Mouse (Mus musculus): ENCODE data around the gene Itih1. TPM values are rescaled to one million over a fixed set of nuclear protein-coding genes. Genes with fewer than 3 reads are reported as not detected.

Gene Itih1
- total RNA-seq (2022) = under 1 TPM in 3 of 4 experiments, not detected in 1; 0.09 to 0.51 (median 0.17) TPM

DNA sequence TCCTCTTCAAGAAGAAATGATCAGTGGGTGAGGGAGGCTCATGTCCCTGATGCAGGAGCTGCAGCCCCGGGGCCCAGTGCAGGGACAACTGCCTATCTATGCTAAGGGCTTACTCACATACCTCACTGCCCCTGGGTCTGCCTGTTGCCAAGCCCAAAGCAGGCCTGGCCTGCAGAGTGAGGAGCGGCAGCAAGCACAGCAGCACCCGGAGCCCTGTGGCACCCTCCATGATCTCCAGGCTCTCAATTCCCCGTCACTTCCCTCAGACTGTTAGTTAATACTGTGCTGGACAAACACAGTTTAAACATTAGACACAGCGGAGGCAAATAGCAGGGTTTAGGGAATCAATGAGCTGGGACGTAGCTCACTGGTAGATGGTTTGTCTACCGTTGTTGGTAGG is at the start of gene Itih1:
Gene Itih1, minus strand, starts transcription at position 252 of the 400 bp plus-strand sequence.
- DNase-seq = no peak

DNA sequence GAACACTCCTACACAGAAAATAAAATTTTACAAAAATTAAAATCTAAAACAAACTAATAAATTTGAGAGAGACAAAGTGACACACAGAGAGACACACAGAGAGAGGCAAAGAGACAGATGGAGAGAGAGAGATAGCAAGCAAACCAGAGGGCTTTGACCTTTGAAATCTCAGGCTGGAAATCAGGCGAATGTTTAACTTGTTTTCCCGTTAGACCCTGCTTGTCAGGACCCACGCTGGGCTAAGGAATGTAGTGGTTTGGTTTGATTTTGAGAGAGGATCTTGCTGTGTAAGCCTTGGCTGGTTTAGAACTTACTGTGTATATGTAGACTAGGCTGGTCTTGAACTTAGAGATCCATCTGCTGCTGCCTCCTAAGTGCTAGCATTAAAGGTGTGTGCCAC is 33.1 kb upstream of the Itih1 start:
- DNase-seq = no peak

- no peak for DNase-seq
These were observed 31.1 kb upstream of the Itih1 start for GRCm38 (mm10) chr14:30974204-30974603.

GRCm38 (mm10) chr14:30960366-30960765 is 17.3 kb upstream of the Itih1 start:
- no peak for DNase-seq

- no peak for DNase-seq
These were observed 15.9 kb upstream of the Itih1 start for GRCm38 (mm10) chr14:30959031-30959430.

- no peak for DNase-seq
These were observed 15.4 kb upstream of the Itih1 start for GRCm38 (mm10) chr14:30958517-30958916.

GRCm38 (mm10) chr14:30951154-30951825 is 8.2 kb upstream of the Itih1 start, which contains the start of gene Nek4:
TSS of gene Nek4 (plus strand) at chr14:30951377.
- peak; percentile 96 for DNase-seq

GRCm38 (mm10) chr14:30949986-30950385 is 6.9 kb upstream of the Itih1 start:
- no peak for DNase-seq

GRCm38 (mm10) chr14:30944745-30945144 is 1.7 kb upstream of the Itih1 start:
- no peak for DNase-seq

DNA sequence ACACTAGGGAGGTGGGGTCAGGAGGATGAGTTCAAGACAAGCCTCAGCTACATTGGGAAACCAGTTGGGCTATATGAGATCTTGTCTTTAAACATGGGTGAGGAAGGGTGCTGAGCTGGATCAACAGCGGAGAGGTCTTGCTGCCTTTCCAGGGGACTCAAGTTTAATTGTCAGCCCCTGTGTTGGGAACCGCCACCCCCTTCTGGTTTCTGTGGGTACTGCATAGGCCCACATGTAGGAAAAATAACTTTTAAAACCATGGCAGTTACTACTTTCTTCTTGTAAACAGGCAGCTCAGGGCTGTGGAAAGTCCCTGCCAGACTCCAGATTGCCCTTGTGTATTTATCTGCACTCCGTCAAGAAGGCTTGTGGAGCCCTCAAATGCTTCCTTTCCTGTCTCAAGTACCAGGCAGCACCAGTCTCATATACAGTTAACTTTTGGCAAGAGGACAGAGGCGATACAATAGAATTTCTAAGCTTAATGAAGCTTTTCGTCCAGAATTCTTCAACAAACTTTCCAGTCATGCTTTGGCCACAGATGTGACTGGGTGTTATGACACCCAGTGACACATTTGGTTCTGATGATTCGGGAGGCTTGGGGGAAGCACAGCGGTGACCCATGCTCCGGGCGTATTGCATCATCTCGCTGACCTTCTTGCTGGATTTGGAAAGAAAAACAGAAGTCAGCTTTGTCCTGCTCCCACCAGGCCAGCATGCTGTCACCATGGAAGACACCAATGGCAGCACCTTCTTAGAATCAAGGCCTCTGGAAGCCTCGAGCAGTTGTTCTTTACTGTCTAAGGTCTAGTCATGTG is 978 bp upstream of the Itih1 start:
- DNase-seq = peak; percentile 77

DNA sequence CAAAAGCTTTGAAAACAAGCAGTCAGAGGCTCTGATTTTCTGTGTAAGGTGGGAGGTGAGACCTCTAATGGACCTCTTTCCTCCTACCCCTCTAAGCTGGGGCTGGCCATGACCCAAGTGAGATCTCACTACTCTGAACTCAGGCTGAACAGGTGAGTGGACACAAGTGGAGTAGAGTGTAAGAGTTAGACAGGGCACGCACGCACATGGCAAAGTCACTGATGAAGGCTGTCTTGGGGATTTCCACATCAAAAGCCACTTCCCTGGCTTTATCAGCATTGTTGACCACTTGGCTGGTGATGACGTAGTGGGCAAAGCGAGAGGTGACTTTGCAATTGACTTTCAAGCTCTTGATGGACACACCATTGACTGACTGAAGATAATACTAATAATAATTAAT is 835 bp downstream of the Itih1 start:
- no peak for DNase-seq

DNA sequence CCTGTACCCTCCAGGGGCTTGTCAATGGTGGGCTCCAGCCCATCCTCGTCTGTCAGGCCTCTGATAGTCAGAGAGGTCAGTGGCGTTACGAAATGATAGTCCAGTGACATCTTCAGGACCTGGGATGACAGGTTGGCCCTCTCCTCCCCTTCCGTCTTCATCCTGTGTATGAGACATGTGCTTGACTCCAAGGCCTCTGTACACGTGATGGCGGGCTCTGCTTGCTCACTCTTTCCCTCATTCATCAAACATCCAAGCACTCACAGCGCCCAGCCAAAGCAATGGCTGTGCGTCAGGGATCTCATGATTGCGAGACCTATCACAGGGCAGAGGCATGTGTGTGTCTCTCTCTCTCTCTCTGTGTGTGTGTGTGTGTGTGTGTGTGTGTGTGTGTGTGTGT is 9.7 kb downstream of the Itih1 start:
- DNase-seq = peak; percentile 60

DNA sequence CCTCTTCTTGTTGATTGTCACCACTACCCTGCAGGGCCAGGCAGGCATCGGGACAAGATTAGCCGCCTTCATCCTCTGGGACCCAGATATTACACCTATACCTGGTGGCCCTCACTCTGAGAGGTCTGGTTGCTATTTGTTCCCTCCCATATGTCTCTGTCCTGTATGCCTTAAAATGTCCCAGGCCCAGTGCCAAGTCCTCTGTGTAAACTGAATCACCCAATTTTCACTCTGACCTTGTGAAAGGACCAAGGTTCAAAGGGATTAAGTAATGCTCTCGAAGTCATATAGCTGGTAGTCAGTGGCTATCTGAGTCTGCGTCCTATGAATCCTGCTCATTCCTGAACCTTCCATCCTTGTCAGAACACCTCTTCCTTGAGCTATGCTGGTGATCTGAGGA is 12.7 kb downstream of the Itih1 start:
- peak; percentile 33 for DNase-seq

DNA sequence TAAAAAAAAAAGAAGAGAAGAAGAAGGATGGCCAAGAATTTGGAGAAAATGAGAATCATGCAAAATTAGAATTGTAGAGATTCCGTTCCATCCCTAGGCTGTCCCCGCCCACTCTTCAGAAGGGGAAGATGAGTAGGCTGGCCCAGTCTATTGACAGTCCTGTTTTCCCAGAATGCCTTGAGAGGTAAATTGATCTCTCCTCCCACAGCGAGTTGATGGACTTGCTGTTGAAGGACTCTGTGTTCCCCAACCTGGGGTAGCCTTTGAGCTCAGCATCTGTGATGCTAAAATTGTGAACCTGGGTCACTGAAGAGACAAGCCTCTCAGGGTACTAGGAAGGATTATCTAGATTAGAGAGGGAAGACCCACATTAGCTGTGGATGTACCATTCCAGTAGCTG is 17.6 kb downstream of the Itih1 start:
- no peak for DNase-seq

DNA sequence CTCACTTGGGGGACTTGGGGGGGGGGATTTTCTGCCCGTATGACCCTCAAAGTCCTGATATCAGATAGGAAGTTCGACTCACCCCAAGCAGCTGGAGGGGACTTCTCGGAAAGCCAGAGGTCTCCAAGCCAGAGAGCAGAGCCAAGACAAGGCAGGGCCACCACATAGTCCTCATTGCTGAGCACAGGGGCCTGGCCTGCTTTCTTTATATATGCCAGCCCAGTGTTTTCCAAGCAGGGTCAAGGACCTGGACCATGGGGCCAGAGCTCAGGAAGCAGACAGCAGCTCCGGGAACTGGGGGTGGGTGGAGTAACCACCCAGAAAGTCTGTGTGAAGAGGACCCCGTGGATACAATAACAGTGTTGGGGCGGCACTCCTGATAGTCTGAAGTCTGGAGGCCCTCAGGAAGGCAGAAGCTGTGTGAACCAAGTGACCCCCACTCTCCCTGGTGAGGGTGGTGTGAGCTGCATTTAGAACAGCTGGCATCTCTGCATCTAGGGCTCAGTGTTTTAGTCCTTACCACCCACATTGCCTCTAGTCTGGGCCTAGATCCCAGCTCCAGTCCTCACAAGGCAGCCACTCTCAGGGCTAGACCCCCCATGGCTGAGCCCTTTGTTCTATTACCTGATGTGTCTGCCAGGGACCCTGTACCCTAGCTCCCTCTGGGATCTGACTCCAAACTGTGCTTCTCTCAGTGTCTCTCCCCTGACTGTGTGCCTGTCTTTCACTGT is 19.5 kb downstream of the Itih1 start, which contains the start of gene Itih3:
Gene Itih3, minus strand, starts transcription at position 386 of the 731 bp plus-strand sequence.
- no peak for DNase-seq

- no peak for DNase-seq
These were observed 20.9 kb downstream of the Itih1 start for GRCm38 (mm10) chr14:30922053-30922670.

GRCm38 (mm10) chr14:30916516-30916915 is 26.6 kb downstream of the Itih1 start:
- DNase-seq = no peak

DNA sequence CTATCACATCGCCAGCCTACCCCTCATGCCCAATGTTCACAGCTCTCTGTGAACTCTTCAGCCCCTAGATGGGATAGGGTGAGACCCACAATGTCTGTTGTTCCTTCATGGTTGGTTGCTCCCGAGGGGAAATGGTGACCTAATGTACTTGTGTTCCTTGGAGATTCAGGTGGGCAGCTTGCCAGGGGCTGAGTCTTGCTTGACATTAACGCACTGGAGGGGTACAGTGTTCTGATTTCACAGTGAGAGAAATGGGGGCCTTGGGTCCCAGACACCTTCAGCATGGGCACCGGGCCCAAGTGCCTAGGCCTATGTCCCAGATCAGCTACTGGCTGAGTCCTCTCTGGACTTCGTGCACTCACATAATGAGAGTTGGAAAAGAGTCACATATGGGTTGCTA is 29.7 kb downstream of the Itih1 start:
- no peak for DNase-seq

GRCm38 (mm10) chr14:30912641-30913040 is 30.4 kb downstream of the Itih1 start:
- DNase-seq = no peak

GRCm38 (mm10) chr14:30911141-30911540 is 31.9 kb downstream of the Itih1 start:
- no peak for DNase-seq

- DNase-seq = no peak
These were observed 35.2 kb downstream of the Itih1 start for GRCm38 (mm10) chr14:30907814-30908265.

DNA sequence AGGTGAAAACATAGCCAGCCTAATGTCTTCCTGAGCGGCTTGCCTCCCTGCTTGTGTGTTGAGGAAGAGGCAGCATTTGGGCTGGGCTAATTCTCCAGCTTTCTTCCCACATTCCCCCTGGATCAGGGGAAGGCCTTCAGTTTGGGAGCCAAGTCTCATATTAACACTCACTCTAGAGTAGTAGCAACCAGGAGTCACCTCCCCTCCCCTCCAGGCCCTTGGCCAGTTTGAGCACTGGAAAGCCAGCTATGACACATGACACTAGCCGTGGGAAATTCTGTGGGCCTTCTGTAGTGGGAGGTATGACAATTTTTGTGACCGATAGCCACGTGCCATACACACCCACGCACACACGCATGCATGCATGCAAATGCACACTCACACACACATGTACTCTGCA is 37.1 kb downstream of the Itih1 start:
- DNase-seq = no peak

GRCm38 (mm10) chr14:30904307-30904706 is 38.8 kb downstream of the Itih1 start:
- DNase-seq = no peak
